Mouse (Mus musculus) T-helper 17 cell (primary cell): ENCODE measurements at regions not wholly inside any gene's neighbourhood (a gene's known extent, or its start where the extent isn't known, plus 50 kb on each side); places are given as distances from the start of the nearest gene placed in this dataset.
"Not testable (repeated sequence)": the region's sequence is repeated elsewhere in the genome, so short reads cannot be mapped to it uniquely, and the experiment has no call there.

Experiments used
- in situ Hi-C, 2 experiments: fragments of 300-600 bp; cut with MboI, MseI; formaldehyde crosslinking; loops; 1 replicate in 1 of 2; 2 replicates in 1 of 2; pipeline ENCODE4 v1.15.1; 2025; ENCODE audit warnings: high pct_unique_total_duplicates in 2 of 2

DNA sequence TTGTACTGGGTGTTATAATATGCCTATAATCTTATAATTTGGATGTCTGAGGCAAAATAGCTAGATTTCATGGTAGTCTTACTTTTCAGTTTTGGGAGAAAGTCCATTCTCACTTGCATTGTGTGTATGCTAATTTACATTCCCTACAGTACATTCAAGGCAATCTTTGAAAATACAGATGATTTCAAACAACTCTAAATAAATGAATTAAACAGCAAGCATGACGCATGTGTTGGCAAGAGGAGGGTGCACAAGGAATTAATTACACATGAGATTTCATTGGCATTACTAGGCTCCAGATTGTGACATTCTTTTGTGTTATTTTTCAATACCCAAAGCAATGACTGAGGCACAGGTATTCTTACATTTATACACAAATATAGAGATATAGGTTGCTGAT lies 495.2 kb upstream of the Cypt12 start:
- in situ Hi-C loops: no loop called here

GRCm38 (mm10) chr3:17460545-17460944 lies 487.7 kb upstream of the Cypt12 start:
- in situ Hi-C loops: no loop called here

DNA sequence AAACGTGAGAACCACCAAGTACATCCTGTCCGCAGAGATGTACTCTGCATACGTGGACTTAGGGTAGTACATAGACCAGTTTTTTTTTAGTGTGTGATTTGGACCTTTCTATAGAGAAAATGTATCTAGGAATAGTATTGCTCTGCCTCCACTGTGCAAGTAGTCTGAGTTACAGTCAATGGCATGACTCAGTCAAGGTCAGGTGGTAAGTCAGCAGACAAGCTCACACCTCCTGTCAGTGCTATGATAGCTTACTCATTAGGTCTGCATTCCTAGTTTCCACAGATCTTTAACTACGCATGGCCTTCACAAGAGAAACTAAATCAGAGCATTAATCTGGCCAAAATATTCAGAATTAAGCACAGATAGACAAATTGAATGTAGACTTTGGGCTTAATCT lies 486.8 kb upstream of the Cypt12 start:
- in situ Hi-C loops: no loop called here

- in situ Hi-C loops: no loop called here
Observed at GRCm38 (mm10) chr3:17473812-17474211, 474.4 kb upstream of the Cypt12 start.

DNA sequence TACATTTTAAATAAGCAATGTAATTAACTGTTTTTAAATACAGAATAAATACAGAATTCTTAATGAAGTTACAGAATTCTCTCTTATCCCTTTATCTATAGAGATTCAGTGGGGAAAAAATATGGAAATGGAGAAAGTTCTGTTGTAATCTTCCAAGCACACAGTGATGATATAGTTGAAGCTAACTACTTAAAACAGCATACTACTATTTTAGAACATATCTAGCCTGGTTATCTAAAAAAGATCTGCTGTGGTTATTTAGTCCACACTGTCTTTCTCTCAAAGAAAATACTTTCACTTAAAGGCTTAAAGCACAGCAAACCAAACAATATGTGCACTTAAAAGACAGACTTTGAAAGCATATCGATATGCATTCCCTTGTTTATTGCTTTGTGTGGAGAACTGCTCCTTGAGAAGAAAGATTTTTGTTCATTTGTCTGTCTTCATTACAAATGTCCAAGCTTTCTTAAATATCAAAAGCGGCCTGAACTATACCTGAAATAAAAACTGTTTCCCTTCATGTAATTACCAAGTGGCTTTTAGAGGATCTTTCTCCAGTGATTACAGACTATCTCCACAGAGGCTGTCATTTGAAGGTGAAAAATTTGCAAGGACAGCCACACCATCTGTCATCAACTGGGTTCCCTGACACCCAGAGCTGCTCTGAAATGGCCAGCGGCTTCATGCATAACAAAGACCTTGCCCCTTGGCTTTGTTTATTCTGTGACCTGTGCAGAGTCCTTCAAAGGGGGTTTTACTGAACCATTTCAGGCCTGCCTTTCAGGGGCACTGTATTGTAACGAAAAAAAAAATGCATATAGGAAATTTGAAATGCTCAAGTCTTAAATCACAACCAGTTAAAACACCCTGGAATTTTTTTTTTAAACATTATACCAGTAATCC lies 458.7 kb upstream of the Cypt12 start:
- in situ Hi-C loops: no loop called here

DNA sequence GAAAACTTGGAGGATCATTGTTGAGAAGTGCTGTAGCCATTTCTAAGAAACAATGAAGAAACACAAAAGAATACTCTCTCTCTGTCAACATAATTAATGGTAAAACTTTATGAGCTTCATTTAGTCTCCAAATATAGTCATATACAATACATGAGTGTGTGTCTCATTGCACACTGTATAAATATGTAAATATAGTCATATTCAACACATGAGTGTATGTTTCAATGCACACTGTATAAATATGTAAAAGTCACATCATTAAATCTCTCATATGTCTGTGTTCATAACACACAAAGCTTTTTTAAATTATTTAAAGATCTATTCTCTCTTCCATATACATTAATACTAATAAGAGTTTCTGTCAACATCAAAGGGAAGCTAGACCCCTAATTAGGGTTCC lies 457.6 kb upstream of the Cypt12 start:
- in situ Hi-C loops: no loop called here

- in situ Hi-C loops: no loop called here
Observed at GRCm38 (mm10) chr3:17498291-17498690, 449.9 kb upstream of the Cypt12 start.

- in situ Hi-C loops: no loop called here
Observed at GRCm38 (mm10) chr3:17501556-17501955, 446.7 kb upstream of the Cypt12 start.

DNA sequence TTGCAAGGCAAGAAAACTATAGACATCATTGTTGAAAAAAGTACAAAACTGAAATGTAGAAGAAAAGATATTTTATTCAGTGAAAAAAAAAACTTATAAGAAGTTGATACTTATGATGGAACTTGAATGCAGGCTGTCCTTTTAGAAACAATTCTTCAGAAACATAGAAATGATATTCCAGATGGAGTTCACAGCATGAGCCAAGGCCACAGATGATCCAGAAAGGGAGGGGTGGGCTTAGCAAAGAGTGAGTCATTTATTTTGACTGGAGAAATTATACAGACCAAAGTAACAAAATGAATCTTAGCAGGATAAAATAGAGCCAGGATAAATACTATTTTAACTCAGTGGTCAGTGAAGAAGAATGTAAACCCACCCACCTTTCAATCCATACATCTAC lies 406.9 kb upstream of the Cypt12 start:
- in situ Hi-C loops: no loop called here

DNA sequence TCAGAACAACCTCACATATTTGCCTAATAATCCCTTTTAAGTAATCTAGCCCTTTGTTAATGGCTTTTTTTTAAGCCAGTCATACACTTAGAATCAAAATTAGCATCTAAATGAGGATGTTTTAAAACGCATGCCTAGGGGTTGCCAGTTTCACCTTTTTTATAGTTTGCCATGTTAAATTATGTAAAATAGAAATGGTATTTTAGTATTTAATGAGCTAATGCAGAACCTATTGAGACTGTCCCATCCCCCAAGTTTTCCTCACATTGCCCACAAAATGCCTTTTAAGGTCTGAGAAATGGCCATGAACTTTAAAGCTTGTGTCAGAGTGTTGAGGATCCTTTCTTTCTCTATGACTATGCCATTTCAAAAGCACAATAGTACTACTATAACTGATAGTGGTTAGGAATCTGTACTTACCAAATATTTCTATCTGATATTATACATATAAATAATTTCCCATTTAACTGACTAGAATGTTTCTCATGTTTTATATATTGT lies 400.6 kb upstream of the Cypt12 start:
- in situ Hi-C loops: no loop called here

DNA sequence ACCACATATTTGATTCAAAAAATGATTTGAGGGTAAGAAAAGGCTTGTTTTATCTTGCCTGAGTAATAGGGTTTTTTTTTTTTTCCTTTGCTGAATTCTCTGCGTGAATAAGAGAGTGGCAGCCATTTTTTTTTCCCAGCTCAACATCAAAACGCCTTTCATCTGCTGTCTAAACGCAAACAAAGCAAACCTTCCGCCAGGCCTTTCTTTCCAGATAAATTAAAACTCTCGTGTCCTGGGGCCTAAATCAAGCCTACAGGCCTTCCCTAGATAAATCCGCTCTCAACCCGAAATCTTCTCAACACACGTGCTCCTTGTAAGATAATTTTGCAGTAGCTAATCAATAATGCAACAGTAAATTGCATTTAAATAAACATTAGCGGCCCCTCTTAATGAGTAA lies 365.7 kb upstream of the Cypt12 start:
- in situ Hi-C loops: no loop called here

DNA sequence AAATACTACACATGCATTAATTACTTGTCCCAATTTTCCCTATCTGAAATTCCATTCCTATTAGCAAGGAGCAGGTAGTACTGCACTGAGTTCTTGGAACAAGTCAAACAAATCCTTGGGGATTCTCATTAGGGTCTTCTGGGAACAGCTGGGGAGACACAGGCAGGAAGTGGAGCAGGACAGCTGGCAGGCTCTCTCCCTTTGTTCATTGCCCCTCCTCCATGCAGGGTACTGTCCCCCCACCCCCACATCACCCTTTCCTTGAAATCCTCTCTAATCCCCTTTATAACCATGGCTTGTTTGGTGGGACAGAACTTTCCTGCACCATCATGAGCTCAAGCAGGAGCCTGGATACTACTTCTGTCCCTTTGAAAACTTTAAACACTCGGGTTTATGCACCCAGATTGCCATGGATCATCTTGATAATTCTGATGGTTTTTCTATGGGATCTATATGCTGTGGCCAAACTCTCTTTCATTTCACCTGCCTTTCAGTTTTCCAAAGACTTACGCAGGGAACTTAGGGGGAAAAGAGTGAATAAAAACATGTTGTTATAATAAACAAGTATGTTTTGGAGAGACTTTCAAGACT lies 358.2 kb upstream of the Cypt12 start:
- in situ Hi-C loops: no loop called here

GRCm38 (mm10) chr3:17592463-17592862 lies 355.7 kb upstream of the Cypt12 start:
- in situ Hi-C loops: no loop called here

- in situ Hi-C loops: no loop called here
Observed at GRCm38 (mm10) chr3:17596365-17596764, 351.8 kb upstream of the Cypt12 start.

- in situ Hi-C loops: loop anchor here in 1 of 2 experiments (10.0 kb wide), 1 partner anchor 1499 kb away; no protein-coding TSS in a partner anchor
Observed at GRCm38 (mm10) chr3:17613486-17613885, 334.7 kb upstream of the Cypt12 start.

DNA sequence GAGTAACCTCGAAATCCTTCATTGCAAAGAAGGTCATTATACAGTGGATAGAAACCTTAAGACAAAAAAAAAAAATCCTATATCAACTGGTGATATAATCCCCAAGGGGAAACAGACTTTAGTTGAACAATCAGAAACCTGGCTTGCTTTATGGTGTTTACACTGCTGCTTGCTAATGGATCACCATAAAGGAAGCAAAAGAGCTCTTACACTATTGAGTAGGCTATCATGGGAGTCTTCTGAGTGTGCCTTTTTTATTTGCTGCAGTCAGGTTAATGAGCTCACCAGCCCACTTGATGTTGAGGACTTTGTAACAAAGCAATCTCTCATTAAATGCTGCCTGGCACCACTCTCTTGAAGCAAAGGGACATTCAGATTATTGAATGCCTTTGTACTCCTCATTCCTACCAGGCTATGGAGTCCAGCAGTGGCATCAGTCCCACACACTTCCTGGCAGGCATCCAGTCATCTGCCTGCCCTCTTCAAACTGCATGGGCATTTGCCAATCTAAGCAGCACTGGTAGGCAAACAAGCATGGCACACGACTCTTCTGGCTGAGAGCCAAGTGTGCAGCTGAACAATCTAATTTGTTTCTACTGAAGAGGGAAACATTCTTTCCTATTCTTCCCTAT lies 331.7 kb upstream of the Cypt12 start:
- in situ Hi-C loops: loop anchor here in 1 of 2 experiments (10.0 kb wide), 1 partner anchor 1502 kb away; no protein-coding TSS in a partner anchor

GRCm38 (mm10) chr3:17619489-17619888 lies 328.7 kb upstream of the Cypt12 start:
- in situ Hi-C loops: loop anchor here in 1 of 2 experiments (10.0 kb wide), 1 partner anchor 1505 kb away; no protein-coding TSS in a partner anchor

GRCm38 (mm10) chr3:17619890-17620289 lies 328.3 kb upstream of the Cypt12 start:
- in situ Hi-C loops: loop anchor here in 1 of 2 experiments (10.0 kb wide), 1 partner anchor 1505 kb away; no protein-coding TSS in a partner anchor

DNA sequence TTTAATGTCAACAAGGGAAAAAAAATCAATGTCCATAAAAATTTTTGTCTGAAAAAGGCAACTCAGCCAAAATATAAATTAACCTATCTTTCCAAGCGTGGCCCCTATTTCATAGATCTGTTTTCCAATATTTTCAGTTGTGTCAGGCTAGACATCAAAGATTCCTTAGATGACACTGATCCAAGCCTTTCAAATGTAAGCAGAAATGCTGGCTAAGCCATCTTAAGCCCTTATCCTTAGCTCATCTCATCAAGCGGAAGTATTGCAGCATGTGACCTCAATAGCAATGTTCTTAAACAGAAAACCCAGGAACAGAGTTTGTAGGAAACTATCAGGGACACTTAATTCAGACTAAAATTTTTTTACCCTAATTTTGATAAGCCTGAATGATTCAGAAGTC lies 327.8 kb upstream of the Cypt12 start:
- in situ Hi-C loops: no loop called here

DNA sequence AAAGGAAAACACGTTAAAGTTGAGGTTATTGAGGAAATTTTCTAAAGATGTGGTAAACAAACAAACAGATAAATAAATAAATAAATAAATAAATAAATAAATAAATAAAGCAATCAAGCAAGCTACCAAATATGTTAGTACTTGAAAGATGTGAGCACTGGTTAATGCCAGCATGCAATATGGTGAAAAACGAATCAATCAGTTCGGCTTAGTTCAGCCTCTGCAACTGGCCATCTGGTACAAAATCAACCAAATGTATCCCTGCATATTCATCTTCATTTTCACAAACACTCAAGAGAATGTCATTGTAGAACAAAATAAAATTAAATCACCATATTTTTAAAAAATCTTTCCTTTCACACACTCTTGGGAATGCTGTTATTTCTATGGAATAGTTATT lies 315.7 kb upstream of the Cypt12 start:
- in situ Hi-C loops: no loop called here

GRCm38 (mm10) chr3:17636276-17636675 lies 311.9 kb upstream of the Cypt12 start:
- in situ Hi-C loops: no loop called here

GRCm38 (mm10) chr3:17659988-17660387 lies 288.2 kb upstream of the Cypt12 start:
- in situ Hi-C loops: not testable (repeated sequence)
